Mouse (Mus musculus) midbrain, embryonic 16.5 days (tissue): Measurements from ENCODE around the gene Nav2. TPM values are rescaled to one million over a fixed set of nuclear protein-coding genes. Genes with fewer than 3 reads are reported as not detected.
A peak's percentile ranks its signal among the peaks of the same experiment; 100 is the strongest.

Experiments
- ATAC-seq: fragments of 200-750 bp; cut with Nextera tagmentation; 2 replicates; pipeline ENCODE4 v1.8.0; 2017; ENCODE audit warnings: moderate TSS enrichment
- H3K27ac ChIP-seq: fragments of 300-500 bp; sonication (generic); 2 replicates; pipeline ENCODE4 v1.5.1; 2014; ENCODE audit warnings: mild to moderate bottlenecking, low read length, mixed read lengths
- H3K27me3 ChIP-seq: fragments of 300-500 bp; sonication (generic); 2 replicates; pipeline ENCODE4 v1.6.1; 2014; ENCODE audit warnings: low read depth, low read length, mixed read lengths; ENCODE audit not compliant: control insufficient read depth, insufficient read depth
- H3K36me3 ChIP-seq: fragments of 300-500 bp; sonication (generic); 2 replicates; pipeline ENCODE4 v1.6.1; 2014; ENCODE audit warnings: mild to moderate bottlenecking, low read length, moderate library complexity, mixed read lengths; ENCODE audit not compliant: control insufficient read depth, insufficient read depth
- H3K4me1 ChIP-seq: fragments of 300-500 bp; sonication (generic); 2 replicates; pipeline ENCODE4 v1.6.1; 2014; ENCODE audit warnings: mild to moderate bottlenecking, low read length, mixed read lengths; ENCODE audit not compliant: control insufficient read depth, insufficient read depth
- H3K4me2 ChIP-seq: fragments of 300-500 bp; sonication (generic); 2 replicates; pipeline ENCODE4 v1.6.1; 2014; ENCODE audit warnings: mild to moderate bottlenecking, low read length, mixed read lengths
- H3K4me3 ChIP-seq: fragments of 300-500 bp; sonication (generic); 2 replicates; pipeline ENCODE4 v1.5.1; 2014; ENCODE audit warnings: low read depth, mild to moderate bottlenecking, low read length, moderate library complexity, mixed read lengths
- H3K9ac ChIP-seq: fragments of 300-500 bp; sonication (generic); 2 replicates; pipeline ENCODE4 v1.6.1; 2014; ENCODE audit warnings: low read depth, low read length, mixed read lengths
- H3K9me3 ChIP-seq: fragments of 300-500 bp; sonication (generic); replicated peaks from 2 replicates; pipeline ENCODE4 v1.6.1; 2014; ENCODE audit warnings: mild to moderate bottlenecking, low read length, mixed read lengths; ENCODE audit not compliant: control insufficient read depth, poor library complexity, severe bottlenecking
- WGBS: fragments of 180-500 bp; shearing (Covaris S2); extraction: QIAGEN DNeasy Blood & Tissue Kit; methylation state at CpG from one replicate; pipeline ENCODE4 v1.1.7; 2014; 5-methylcytosine and 5-hydroxymethylcytosine counted together
- polyA plus RNA-seq: library from polyadenylated mRNA; unstranded; fragments of >200 nt; fragmentation: Nextera tagmentation; extraction: Ambion mirVana; gene quantifications from 2 replicates; pipeline ENCODE4 v1.2.1, GENCODE M21; 2015

The Nav2 gene
- polyA plus RNA-seq, 1 experiment from 2014 or later = 21.5 TPM

DNA sequence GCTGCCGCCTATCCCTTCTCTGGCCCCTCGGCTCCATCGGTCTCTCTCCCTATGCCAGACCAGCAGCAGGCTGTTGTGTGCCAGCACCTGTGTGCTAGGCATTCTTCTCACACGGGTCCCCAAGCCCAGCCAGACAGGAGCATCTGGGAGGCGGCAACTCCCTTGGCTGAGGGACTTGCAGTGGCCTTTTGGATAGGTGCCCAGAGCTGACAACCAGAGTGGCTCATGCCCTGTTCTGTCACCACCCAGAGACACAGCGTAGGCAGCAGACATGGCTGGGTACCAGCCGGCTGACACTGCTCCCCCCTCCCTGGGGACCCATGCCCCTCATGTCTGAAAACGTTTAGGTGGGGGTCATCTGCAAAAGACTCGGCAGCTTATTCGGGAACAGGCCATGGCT, 146.8 kb downstream of the Nav2 start:
- Histone ChIP-seq H3K27ac (no peak overlapping the region), H3K4me1 (peaks cover 15% of the 10 kb centered on the region), H3K4me3 (no peak overlapping the region), H3K27me3 (no peaks in the 10 kb centered on the region), H3K9ac (no peak overlapping the region), H3K36me3 (no peaks in the 10 kb centered on the region), H3K4me2 (no peak overlapping the region), H3K9me3 (no peaks in the 10 kb centered on the region)
- ATAC-seq = peak; percentile 40; the same call in 1 of the 2 replicates
- WGBS = 69% methylated on average over 10 of the region's 10 CpGs

- 77% methylated on average over 8 of the region's 8 CpGs for WGBS
- Histone ChIP-seq H3K27ac (no peak overlapping the region), H3K36me3 (no peaks in the 10 kb centered on the region), H3K4me2 (no peak overlapping the region), H3K4me3 (no peak overlapping the region), H3K4me1 (no peaks in the 10 kb centered on the region; the same call in 1 of the 2 replicates), H3K9me3 (no peaks in the 10 kb centered on the region), H3K27me3 (no peaks in the 10 kb centered on the region), H3K9ac (no peak overlapping the region)
- no peak for ATAC-seq
These were observed 149.9 kb downstream of the Nav2 start for GRCm38 (mm10) chr7:49058304-49059012.

DNA sequence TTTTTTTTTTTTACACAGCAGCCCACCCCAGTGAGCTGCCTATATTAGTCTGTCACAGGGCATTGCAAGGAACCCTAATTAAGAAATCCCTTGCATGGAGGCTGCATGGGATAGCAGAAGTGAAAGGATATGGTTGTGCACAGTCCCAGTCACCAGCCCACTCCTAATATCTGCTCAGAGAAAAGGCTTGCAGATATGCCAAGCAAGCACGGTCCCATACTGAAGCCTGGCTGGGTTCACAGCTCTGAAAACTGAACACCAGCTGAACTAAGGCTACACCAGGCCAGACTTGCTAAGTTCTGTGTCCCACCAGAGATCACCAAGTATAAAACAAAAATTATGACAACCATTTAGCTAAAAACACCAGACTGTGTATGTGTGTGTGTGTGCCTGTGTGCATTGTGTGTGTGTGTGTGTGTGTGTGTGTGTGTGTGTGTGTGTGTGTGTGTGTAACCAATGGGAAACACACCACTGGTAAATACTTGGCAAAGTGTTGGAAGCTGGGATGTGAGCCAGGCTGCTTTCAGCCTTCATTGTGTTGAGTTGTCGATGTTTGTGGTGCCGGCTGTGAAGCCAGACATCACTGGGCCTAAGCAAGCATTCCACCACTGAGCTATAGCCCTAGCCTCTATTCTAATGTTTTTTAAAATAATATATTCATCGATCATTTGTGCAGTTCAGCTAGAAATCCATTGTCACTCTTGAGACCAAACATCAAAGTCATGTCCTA, 156.4 kb downstream of the Nav2 start:
- H3K4me2 ChIP-seq = no peak overlapping the region
- H3K27ac ChIP-seq = no peak overlapping the region; the same call in none of the 2 replicates
- no peaks in the 10 kb centered on the region for H3K27me3 ChIP-seq
- no peaks in the 10 kb centered on the region for H3K36me3 ChIP-seq
- H3K9me3 ChIP-seq = no peaks in the 10 kb centered on the region
- H3K9ac ChIP-seq = no peak overlapping the region
- H3K4me3 ChIP-seq = no peak overlapping the region
- WGBS = 38% methylated on average over 4 of the region's 4 CpGs
- H3K4me1 ChIP-seq = peaks cover 30% of the 10 kb centered on the region
- ATAC-seq = peak; percentile 50; the same call in 1 of the 2 replicates

GRCm38 (mm10) chr7:49065621-49066475, 157.3 kb downstream of the Nav2 start:
- ATAC-seq = peak; percentile 25; the same call in 1 of the 2 replicates
- peaks cover 32% of the 10 kb centered on the region for H3K4me1 ChIP-seq
- no peak overlapping the region for H3K4me2 ChIP-seq
- H3K9ac ChIP-seq = 0 out of 2 replicates have a peak overlapping the region, but pooled peaks have one; percentile 12
- WGBS = 15% methylated on average over 9 of the region's 9 CpGs
- H3K36me3 ChIP-seq = no peaks in the 10 kb centered on the region
- H3K27me3 ChIP-seq = no peaks in the 10 kb centered on the region
- H3K27ac ChIP-seq = peak overlapping the region; percentile 31
- no peak overlapping the region for H3K4me3 ChIP-seq
- no peaks in the 10 kb centered on the region for H3K9me3 ChIP-seq

GRCm38 (mm10) chr7:49066828-49067227, 158.3 kb downstream of the Nav2 start:
- 85% methylated on average over 1 of the region's 1 CpGs for WGBS

GRCm38 (mm10) chr7:49069396-49069961, 161.0 kb downstream of the Nav2 start:
- Histone ChIP-seq H3K9ac (no peak overlapping the region), H3K4me3 (no peak overlapping the region), H3K9me3 (no peaks in the 10 kb centered on the region), H3K27me3 (no peaks in the 10 kb centered on the region), H3K4me1 (peaks cover 31% of the 10 kb centered on the region), H3K4me2 (no peak overlapping the region), H3K36me3 (no peaks in the 10 kb centered on the region), H3K27ac (no peak overlapping the region)
- 39% methylated on average over 12 of the region's 12 CpGs for WGBS
- no peak for ATAC-seq

More at GRCm38 (mm10) chr7:49066828-49067227, 158.3 kb downstream of the Nav2 start:
- H3K4me1 ChIP-seq = peaks cover 37% of the 10 kb centered on the region
- no peaks in the 10 kb centered on the region for H3K27me3 ChIP-seq
- H3K4me3 ChIP-seq = no peak overlapping the region
- H3K9ac ChIP-seq = no peak overlapping the region
- no peaks in the 10 kb centered on the region for H3K36me3 ChIP-seq
- no peak overlapping the region for H3K27ac ChIP-seq
- no peak overlapping the region for H3K4me2 ChIP-seq
- H3K9me3 ChIP-seq = no peaks in the 10 kb centered on the region
- ATAC-seq = no peak

DNA sequence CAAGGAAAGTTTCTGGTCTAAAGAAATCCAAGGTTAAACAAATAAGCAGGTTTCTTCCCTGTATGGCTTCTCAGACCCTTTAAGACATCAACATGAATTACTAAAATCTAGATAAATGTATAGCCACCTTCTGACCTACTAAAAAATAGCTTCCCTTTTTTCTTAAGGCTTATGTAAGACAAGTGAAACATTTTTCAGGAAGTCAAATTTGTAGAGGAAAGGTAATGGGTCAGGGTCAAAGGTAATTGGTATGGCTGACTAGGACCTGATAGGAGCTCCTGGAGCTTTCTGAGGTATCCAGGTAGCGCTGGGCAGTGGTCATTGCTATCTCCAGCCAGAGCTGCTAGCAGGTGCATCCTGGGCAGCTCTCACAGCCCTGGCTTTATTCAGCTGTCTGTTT, 162.1 kb downstream of the Nav2 start:
- ATAC-seq = no peak
- no peak overlapping the region for H3K9ac ChIP-seq
- 0 out of 2 replicates have a peak overlapping the region, but pooled peaks have one; percentile 40 for H3K27ac ChIP-seq
- H3K36me3 ChIP-seq = no peaks in the 10 kb centered on the region
- no peak overlapping the region for H3K4me2 ChIP-seq
- 39% methylated on average over 1 of the region's 1 CpGs for WGBS
- H3K27me3 ChIP-seq = no peaks in the 10 kb centered on the region
- no peaks in the 10 kb centered on the region for H3K9me3 ChIP-seq
- H3K4me3 ChIP-seq = no peak overlapping the region
- peaks cover 33% of the 10 kb centered on the region for H3K4me1 ChIP-seq

DNA sequence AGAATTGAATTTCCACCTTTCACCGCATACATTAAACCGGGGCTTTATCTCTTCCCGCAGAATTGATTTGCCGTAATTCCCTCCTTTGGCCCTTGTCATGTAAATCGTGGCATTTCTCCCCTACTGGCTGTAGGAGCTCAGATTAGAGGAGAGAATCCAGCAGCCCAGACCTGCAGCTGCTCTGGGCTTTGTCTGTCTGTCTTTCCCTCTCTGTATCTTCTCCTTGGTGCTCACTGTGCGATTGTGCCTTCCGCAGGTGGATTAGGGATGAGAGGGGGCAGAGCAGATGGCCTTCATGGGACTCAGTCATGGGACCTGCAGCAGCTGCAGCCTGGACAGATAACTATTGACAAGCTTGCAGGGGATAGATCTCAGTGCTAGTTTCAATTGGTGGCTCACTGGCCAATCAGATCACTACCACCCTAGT, 162.6 kb downstream of the Nav2 start:
- Histone ChIP-seq H3K27me3 (no peaks in the 10 kb centered on the region), H3K9me3 (no peaks in the 10 kb centered on the region), H3K4me2 (no peak overlapping the region), H3K36me3 (no peaks in the 10 kb centered on the region), H3K4me3 (no peak overlapping the region), H3K9ac (no peak overlapping the region), H3K27ac (0 out of 2 replicates have a peak overlapping the region, but pooled peaks have one; percentile 43), H3K4me1 (peaks cover 30% of the 10 kb centered on the region)
- WGBS = 9% methylated on average over 7 of the region's 7 CpGs
- peak; percentile 13; the same call in 1 of the 2 replicates for ATAC-seq
